In the genomic region with DNA sequence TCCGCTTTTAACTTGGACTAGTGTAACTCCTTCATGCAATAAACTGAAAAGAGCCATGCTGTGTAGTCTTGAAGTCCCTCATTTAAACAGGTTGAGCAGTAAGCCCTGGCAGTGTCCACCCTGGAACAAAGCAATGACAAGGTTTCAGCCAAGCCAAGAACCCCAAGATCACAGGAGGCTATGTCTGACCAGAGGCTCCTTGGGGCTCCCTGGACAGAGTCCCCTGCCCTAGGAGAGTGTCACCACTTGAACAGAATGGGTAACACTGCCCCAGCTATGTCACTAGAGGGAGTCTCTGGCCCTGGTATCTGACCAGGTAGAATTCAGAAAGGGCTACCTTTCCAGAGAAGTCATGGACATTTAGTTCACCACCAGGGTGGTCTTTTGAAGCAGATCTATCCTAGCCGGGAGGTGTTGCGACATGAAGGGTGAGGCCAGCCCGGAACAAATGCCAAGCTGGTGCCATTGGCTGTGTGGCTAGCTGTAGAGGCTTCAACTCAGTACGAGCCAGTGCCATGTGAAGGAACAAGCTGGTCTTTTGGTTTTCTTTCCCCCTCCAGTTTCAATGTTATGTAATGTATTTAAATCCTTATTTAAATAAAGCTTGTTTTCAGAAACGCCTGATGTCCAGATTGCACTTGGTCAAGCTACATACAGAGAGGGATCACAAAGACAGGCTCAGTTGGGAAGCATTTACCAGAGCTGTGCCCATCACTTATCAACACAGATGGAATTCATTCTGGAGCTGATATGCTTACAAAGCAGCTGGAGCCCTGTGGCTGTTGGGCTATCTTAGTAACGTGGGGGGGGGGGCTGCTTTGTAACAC, we compare ENCODE assay signal across 8 mouse cellular contexts. TPM values are rescaled to one million over a fixed set of nuclear protein-coding genes. Genes with fewer than 3 reads are reported as not detected.
A peak's percentile ranks its signal among the peaks of the same experiment; 100 is the strongest.
DNase-seq lines count a peak whose midpoint lies in the region; ATAC-seq and TF ChIP-seq lines count a peak whose summit lies in the region.
"Not testable (repeated sequence)": the region's sequence is repeated elsewhere in the genome, so short reads cannot be mapped to it uniquely, and the experiment has no call there.

No protein-coding gene starts in this region.

- peak overlapping the region; percentile 86; the same call in 1 of the 2 replicates for H3K4me2 ChIP-seq in embryonic facial prominence, embryonic 12.5 days (replicated peaks)
- peak overlapping the region; percentile 92 for H3K4me2 ChIP-seq in heart, embryonic 13.5 days
- H3K4me2 ChIP-seq in intestine, embryonic 16.5 days (ENCODE audit: low read depth, low read length): peak overlapping the region; percentile 25
- peak overlapping the region; percentile 73 for H3K4me2 ChIP-seq in liver, embryonic 12.5 days
- H3K4me2 ChIP-seq in midbrain, embryonic 13.5 days (replicated peaks): peak overlapping the region; percentile 90
- H3K4me2 ChIP-seq in stomach, embryonic 15.5 days: 0 out of 2 replicates have a peak overlapping the region, but pooled peaks have one; percentile 13

- peak overlapping the region; percentile 74 for H3K4me3 ChIP-seq in C2C12 (ENCODE audit: insufficient read depth, poor library complexity, severe bottlenecking)
- not testable (repeated sequence) for H3K4me3 ChIP-seq in embryonic facial prominence, embryonic 12.5 days; stomach, embryonic 15.5 days (replicated peaks)
- H3K4me3 ChIP-seq in heart, embryonic 13.5 days: peak overlapping the region; percentile 87
- 0 out of 2 replicates have a peak overlapping the region, but pooled peaks have one; percentile 4 for H3K4me3 ChIP-seq in intestine, embryonic 16.5 days (ENCODE audit: low read length)
- peak overlapping the region; percentile 80 for H3K4me3 ChIP-seq in liver, embryonic 12.5 days
- 0 out of 2 replicates have a peak overlapping the region, but pooled peaks have one; percentile 16 for H3K4me3 ChIP-seq in midbrain, embryonic 13.5 days (replicated peaks)

- not testable (repeated sequence) for TF ChIP-seq CTCF in C2C12 (IDR thresholded peaks at IDR 0.05; ENCODE audit: control insufficient read depth, insufficient read depth, insufficient read length)

- peaks cover 16% of the 10 kb centered on the region for H3K79me3 ChIP-seq in C2C12 (ENCODE audit: low read depth)

- H3K4me1 ChIP-seq in embryonic facial prominence, embryonic 12.5 days; stomach, embryonic 15.5 days: not testable (repeated sequence)
- peaks cover 18% of the 10 kb centered on the region for H3K4me1 ChIP-seq in heart, embryonic 13.5 days
- peaks cover 12% of the 10 kb centered on the region; the same call in 1 of the 2 replicates for H3K4me1 ChIP-seq in intestine, embryonic 16.5 days (ENCODE audit: control insufficient read depth, insufficient read depth, low read length)
- H3K4me1 ChIP-seq in liver, embryonic 12.5 days: peaks cover 39% of the 10 kb centered on the region
- H3K4me1 ChIP-seq in midbrain, embryonic 13.5 days (replicated peaks): peaks cover 19% of the 10 kb centered on the region

- H3K9ac ChIP-seq in embryonic facial prominence, embryonic 12.5 days; midbrain, embryonic 13.5 days (replicated peaks); stomach, embryonic 15.5 days: not testable (repeated sequence)
- H3K9ac ChIP-seq in heart, embryonic 13.5 days: peak overlapping the region; percentile 42; the same call in 1 of the 2 replicates
- 0 out of 2 replicates have a peak overlapping the region, but pooled peaks have one; percentile 30 for H3K9ac ChIP-seq in intestine, embryonic 16.5 days (ENCODE audit: low read depth, low read length)
- H3K9ac ChIP-seq in liver, embryonic 12.5 days: peak overlapping the region; percentile 41; the same call in 1 of the 2 replicates

- H3K27ac ChIP-seq in embryonic facial prominence, embryonic 12.5 days; midbrain, embryonic 13.5 days; stomach, embryonic 15.5 days: not testable (repeated sequence)
- H3K27ac ChIP-seq in heart, embryonic 13.5 days (replicated peaks): peak overlapping the region; percentile 32; the same call in 1 of the 2 replicates
- H3K27ac ChIP-seq in intestine, embryonic 16.5 days (ENCODE audit: low read length): peak overlapping the region; percentile 60; the same call in 1 of the 2 replicates
- H3K27ac ChIP-seq in liver, embryonic 12.5 days: peak overlapping the region; percentile 66

- not testable (repeated sequence) for H3K27me3 ChIP-seq in C2C12 (ENCODE audit: control insufficient read depth, insufficient read depth, insufficient read length); embryonic facial prominence, embryonic 12.5 days; heart, embryonic 13.5 days (replicated peaks); intestine, embryonic 16.5 days (replicated peaks; ENCODE audit: control insufficient read depth, insufficient read depth, low read length); liver, embryonic 12.5 days (replicated peaks); midbrain, embryonic 13.5 days; stomach, embryonic 15.5 days (replicated peaks)

- peaks cover 22% of the 10 kb centered on the region for H3K36me3 ChIP-seq in C2C12 (ENCODE audit: control insufficient read depth, insufficient read depth)
- peaks cover 14% of the 10 kb centered on the region for H3K36me3 ChIP-seq in embryonic facial prominence, embryonic 12.5 days
- peaks cover 26% of the 10 kb centered on the region for H3K36me3 ChIP-seq in heart, embryonic 13.5 days
- not testable (repeated sequence) for H3K36me3 ChIP-seq in intestine, embryonic 16.5 days (ENCODE audit: control insufficient read depth, insufficient read depth, low read length)
- peaks cover 27% of the 10 kb centered on the region for H3K36me3 ChIP-seq in liver, embryonic 12.5 days
- H3K36me3 ChIP-seq in midbrain, embryonic 13.5 days: peaks cover 19% of the 10 kb centered on the region
- H3K36me3 ChIP-seq in stomach, embryonic 15.5 days: peaks cover 15% of the 10 kb centered on the region

- H3ac ChIP-seq in C2C12 (ENCODE audit: control insufficient read depth, insufficient read length, low read depth): peak overlapping the region; percentile 37

- not testable (repeated sequence) for H3K9me3 ChIP-seq in embryonic facial prominence, embryonic 12.5 days; heart, embryonic 13.5 days; intestine, embryonic 16.5 days (ENCODE audit: control insufficient read depth, low read length); liver, embryonic 12.5 days (replicated peaks); midbrain, embryonic 13.5 days; stomach, embryonic 15.5 days

- ATAC-seq in embryonic facial prominence, embryonic 12.5 days (ENCODE audit: insufficient number of reproducible peaks, insufficient read depth, low FRiP score, low TSS enrichment); heart, embryonic 13.5 days (ENCODE audit: extremely low read depth, insufficient number of reproducible peaks, low FRiP score, low TSS enrichment); intestine, embryonic 16.5 days; liver, embryonic 12.5 days; midbrain, embryonic 13.5 days; stomach, embryonic 15.5 days (ENCODE audit: insufficient read depth, low FRiP score, low read depth): not testable (repeated sequence)

- H3K79me2 ChIP-seq in C2C12 (ENCODE audit: control insufficient read depth, insufficient read depth): peaks cover 25% of the 10 kb centered on the region

- WGBS in embryonic facial prominence, embryonic 12.5 days: 87% methylated on average over 7 of the region's 7 CpGs
- 77% methylated on average over 7 of the region's 7 CpGs for WGBS in heart, embryonic 13.5 days
- WGBS in intestine, embryonic 16.5 days: 75% methylated on average over 7 of the region's 7 CpGs
- WGBS in liver, embryonic 12.5 days (ENCODE audit: insufficient replicate concordance): 73% methylated on average over 7 of the region's 7 CpGs
- WGBS in midbrain, embryonic 13.5 days: 79% methylated on average over 7 of the region's 7 CpGs
- 78% methylated on average over 7 of the region's 7 CpGs for WGBS in stomach, embryonic 15.5 days

- DNase-seq in T-cell, adult 2 months (ENCODE audit: low spot score): peak; percentile 10

RNA-seq across cellular contexts. Expression of a gene that starts 2.0 kb away (rescaled TPM):
- 1,136 TPM for polyA plus RNA-seq in C2C12 (2012; fragmentation: generic; extraction: Trizol)
- polyA plus RNA-seq in embryonic facial prominence, embryonic 12.5 days (2016; fragmentation: Nextera tagmentation; extraction: Ambion mirVana): 1,469 and 1,519 TPM in 2 replicates
- polyA plus RNA-seq in heart, embryonic 13.5 days (2015; fragmentation: Nextera tagmentation; extraction: Ambion mirVana): 1,570 and 1,681 TPM in 2 replicates
- 1,811 and 1,878 TPM in 2 replicates for polyA plus RNA-seq in intestine, embryonic 16.5 days (2015; fragmentation: Nextera tagmentation; extraction: Ambion mirVana)
- 1,823 and 1,858 TPM in 2 replicates for polyA plus RNA-seq in liver, embryonic 12.5 days (2016; fragmentation: Nextera tagmentation; extraction: Ambion mirVana)
- 1,443 and 1,564 TPM in 2 replicates for polyA plus RNA-seq in midbrain, embryonic 13.5 days (2015; fragmentation: Nextera tagmentation; extraction: Ambion mirVana)
- 1,590 and 1,651 TPM in 2 replicates for polyA plus RNA-seq in stomach, embryonic 15.5 days (2015; fragmentation: Nextera tagmentation; extraction: Ambion mirVana)

RNA-seq across cellular contexts. Expression of a gene that starts 12.5 kb away (rescaled TPM):
- polyA plus RNA-seq in C2C12 (2012; fragmentation: generic; extraction: Trizol): not detected
- not detected in 2 replicates for polyA plus RNA-seq in embryonic facial prominence, embryonic 12.5 days (2016; fragmentation: Nextera tagmentation; extraction: Ambion mirVana)
- not detected in 2 replicates for polyA plus RNA-seq in heart, embryonic 13.5 days (2015; fragmentation: Nextera tagmentation; extraction: Ambion mirVana)
- polyA plus RNA-seq in intestine, embryonic 16.5 days (2015; fragmentation: Nextera tagmentation; extraction: Ambion mirVana): 0.77 and 0.80 TPM in 2 replicates
- polyA plus RNA-seq in liver, embryonic 12.5 days (2016; fragmentation: Nextera tagmentation; extraction: Ambion mirVana): not detected in 2 replicates
- polyA plus RNA-seq in midbrain, embryonic 13.5 days (2015; fragmentation: Nextera tagmentation; extraction: Ambion mirVana): 1.2 and 2.5 TPM in 2 replicates
- 15.1 and 16.3 TPM in 2 replicates for polyA plus RNA-seq in stomach, embryonic 15.5 days (2015; fragmentation: Nextera tagmentation; extraction: Ambion mirVana)

RNA-seq across cellular contexts. Expression of a gene that starts 34.2 kb away (rescaled TPM):
- 1.9 TPM for polyA plus RNA-seq in C2C12 (2012; fragmentation: generic; extraction: Trizol)
- 10.6 and 13.4 TPM in 2 replicates for polyA plus RNA-seq in embryonic facial prominence, embryonic 12.5 days (2016; fragmentation: Nextera tagmentation; extraction: Ambion mirVana)
- polyA plus RNA-seq in heart, embryonic 13.5 days (2015; fragmentation: Nextera tagmentation; extraction: Ambion mirVana): 8.0 and 9.3 TPM in 2 replicates
- 12.6 and 13.5 TPM in 2 replicates for polyA plus RNA-seq in intestine, embryonic 16.5 days (2015; fragmentation: Nextera tagmentation; extraction: Ambion mirVana)
- 0.43 and 0.47 TPM in 2 replicates for polyA plus RNA-seq in liver, embryonic 12.5 days (2016; fragmentation: Nextera tagmentation; extraction: Ambion mirVana)
- polyA plus RNA-seq in midbrain, embryonic 13.5 days (2015; fragmentation: Nextera tagmentation; extraction: Ambion mirVana): 137 and 168 TPM in 2 replicates
- polyA plus RNA-seq in stomach, embryonic 15.5 days (2015; fragmentation: Nextera tagmentation; extraction: Ambion mirVana): 15.5 and 16.7 TPM in 2 replicates

RNA-seq across cellular contexts. Expression of a gene that starts 52.0 kb away (rescaled TPM):
- polyA plus RNA-seq in C2C12 (2012; fragmentation: generic; extraction: Trizol): not detected
- polyA plus RNA-seq in embryonic facial prominence, embryonic 12.5 days (2016; fragmentation: Nextera tagmentation; extraction: Ambion mirVana): not detected in 2 replicates
- polyA plus RNA-seq in heart, embryonic 13.5 days (2015; fragmentation: Nextera tagmentation; extraction: Ambion mirVana): not detected in 2 replicates
- polyA plus RNA-seq in intestine, embryonic 16.5 days (2015; fragmentation: Nextera tagmentation; extraction: Ambion mirVana): not detected in 2 replicates
- polyA plus RNA-seq in liver, embryonic 12.5 days (2016; fragmentation: Nextera tagmentation; extraction: Ambion mirVana): not detected in 2 replicates
- not detected in 2 replicates for polyA plus RNA-seq in midbrain, embryonic 13.5 days (2015; fragmentation: Nextera tagmentation; extraction: Ambion mirVana)
- polyA plus RNA-seq in stomach, embryonic 15.5 days (2015; fragmentation: Nextera tagmentation; extraction: Ambion mirVana): not detected in 2 replicates

Comparison
In these comparisons a context has a peak if more than half of its experiments do, and no peak if none do; other contexts are left out.
1. H3K4me2 ChIP-seq: peak in every context shown above with its lines; median percentile 92 in heart, embryonic 13.5 days; 90 in midbrain, embryonic 13.5 days; 86 in embryonic facial prominence, embryonic 12.5 days; 73 in liver, embryonic 12.5 days; 25 in intestine, embryonic 16.5 days; 13 in stomach, embryonic 15.5 days.